Comparison of ENCODE assay signal across 7 mouse cellular contexts in genomic region chr13:117602181-117602580, GRCm38 (mm10). TPM values are rescaled to one million over a fixed set of nuclear protein-coding genes. Genes with fewer than 3 reads are reported as not detected.
DNase-seq lines count a peak whose midpoint lies in the region; ATAC-seq lines count a peak whose summit lies in the region.

TSS of gene Hcn1 (plus strand) at chr13:117602320.

- H3K4me3 ChIP-seq in limb, embryonic 10.5 days, result peak within 1 kb of the TSS; percentile 64
- H3K4me3 ChIP-seq in midbrain, embryonic 11.5 days (ENCODE audit: low read depth, low read length), result peak within 1 kb of the TSS; percentile 58

- 0 out of 2 replicates have a peak within 1 kb of the TSS, but pooled peaks have one; percentile 31 for H3K27ac ChIP-seq in limb, embryonic 10.5 days
- H3K27ac ChIP-seq in midbrain, embryonic 11.5 days (ENCODE audit: low read depth, low read length), result no peak within 1 kb of the TSS

- peaks cover 18% of the 10 kb centered on the region for H3K4me1 ChIP-seq in limb, embryonic 10.5 days
- peaks cover 5% of the 10 kb centered on the region; the same call in 1 of the 2 replicates for H3K4me1 ChIP-seq in midbrain, embryonic 11.5 days (ENCODE audit: control insufficient read depth, insufficient read depth, low read length)

- peaks cover 37% of the 10 kb centered on the region for H3K27me3 ChIP-seq in limb, embryonic 10.5 days (ENCODE audit: low read depth, poor library complexity, severe bottlenecking)
- peaks cover 14% of the 10 kb centered on the region for H3K27me3 ChIP-seq in midbrain, embryonic 11.5 days (ENCODE audit: control insufficient read depth, insufficient read depth, low read length)

- H3K9me3 ChIP-seq in limb, embryonic 10.5 days (replicated peaks), result no peaks in the 10 kb centered on the region
- no peaks in the 10 kb centered on the region for H3K9me3 ChIP-seq in midbrain, embryonic 11.5 days (ENCODE audit: control insufficient read depth, low read length)

- peak; percentile 98 for ATAC-seq in midbrain, embryonic 11.5 days (ENCODE audit: low FRiP score)

- peak; percentile 85 for DNase-seq in adrenal gland, postnatal 14 days
- DNase-seq in embryo, embryonic 11.5 days (ENCODE audit: low read depth, low spot score), result peak; percentile 65
- DNase-seq in gastrocnemius, postnatal 4 days (ENCODE audit: low spot score in 2 of 2), result peak; percentile 39 to 60
- peak; percentile 19 for DNase-seq in kidney, adult 11 months
- peak; percentile 88 for DNase-seq in limb, embryonic 10.5 days (ENCODE audit: low spot score)
- peak; percentile 99 for DNase-seq in midbrain, embryonic 11.5 days (ENCODE audit: low spot score, missing footprints)
- DNase-seq in spleen, adult 12 weeks (ENCODE audit: low spot score), result peak; percentile 4

- H3K9ac ChIP-seq in midbrain, embryonic 11.5 days (ENCODE audit: low read length), result peak within 1 kb of the TSS; percentile 55

- peak within 1 kb of the TSS; percentile 92 for H3K4me2 ChIP-seq in midbrain, embryonic 11.5 days

- 2% methylated on average over 45 of the region's 45 CpGs for WGBS in limb, embryonic 10.5 days
- 0% methylated on average over 31 of the region's 45 CpGs for WGBS in midbrain, embryonic 11.5 days

- no peaks in the 10 kb centered on the region for H3K36me3 ChIP-seq in limb, embryonic 10.5 days
- H3K36me3 ChIP-seq in midbrain, embryonic 11.5 days (ENCODE audit: control insufficient read depth, insufficient read depth, low read length), result no peaks in the 10 kb centered on the region

RNA-seq across cellular contexts. Expression of gene Hcn1, which starts in this region (rescaled TPM):
- 0.11 TPM in 2 replicates for total RNA-seq in adrenal gland, postnatal 14 days (2021)
- under 1 TPM; 0.13 to 0.20 TPM for total RNA-seq in gastrocnemius, postnatal 4 days (2021)
- polyA plus RNA-seq in limb, embryonic 10.5 days (2016; fragmentation: Nextera tagmentation; extraction: Ambion mirVana), result 0.04 and 0.09 TPM in 2 replicates
- 0.04 TPM in 2 replicates for polyA plus RNA-seq in midbrain, embryonic 11.5 days (2014; fragmentation: Nextera tagmentation; extraction: Ambion mirVana)

Comparison
In these comparisons a context has a peak if more than half of its experiments do, and no peak if none do; other contexts are left out.
1. Peak in DNase-seq in adrenal gland, postnatal 14 days; RNA of the gene not detected or under 1 TPM.
2. Peak in DNase-seq in gastrocnemius, postnatal 4 days; RNA of the gene not detected or under 1 TPM.
3. Peak in DNase-seq, H3K4me3 ChIP-seq and H3K27ac ChIP-seq in limb, embryonic 10.5 days; RNA of the gene not detected or under 1 TPM.
4. Peak in DNase-seq, ATAC-seq, H3K4me3 ChIP-seq, H3K9ac ChIP-seq and H3K4me2 ChIP-seq in midbrain, embryonic 11.5 days; RNA of the gene not detected or under 1 TPM.
5. DNase-seq: peak in every context shown above with its lines; median percentile 99 in midbrain, embryonic 11.5 days; 88 in limb, embryonic 10.5 days; 85 in adrenal gland, postnatal 14 days; 65 in embryo, embryonic 11.5 days; 50 in gastrocnemius, postnatal 4 days; 19 in kidney, adult 11 months; 4 in spleen, adult 12 weeks.